Mouse (Mus musculus) cerebellum, adult (tissue): Measurements from ENCODE around the gene Surf4.

Experiments
- ATAC-seq: cut with Nextera tagmentation; 2 replicates; pipeline ENCODE4 v1.9.2; 2017; ENCODE audit warnings: mild to moderate bottlenecking, moderate library complexity, mixed read lengths; ENCODE audit not compliant: insufficient number of reproducible peaks, low FRiP score, low TSS enrichment

Gene Surf4

DNA sequence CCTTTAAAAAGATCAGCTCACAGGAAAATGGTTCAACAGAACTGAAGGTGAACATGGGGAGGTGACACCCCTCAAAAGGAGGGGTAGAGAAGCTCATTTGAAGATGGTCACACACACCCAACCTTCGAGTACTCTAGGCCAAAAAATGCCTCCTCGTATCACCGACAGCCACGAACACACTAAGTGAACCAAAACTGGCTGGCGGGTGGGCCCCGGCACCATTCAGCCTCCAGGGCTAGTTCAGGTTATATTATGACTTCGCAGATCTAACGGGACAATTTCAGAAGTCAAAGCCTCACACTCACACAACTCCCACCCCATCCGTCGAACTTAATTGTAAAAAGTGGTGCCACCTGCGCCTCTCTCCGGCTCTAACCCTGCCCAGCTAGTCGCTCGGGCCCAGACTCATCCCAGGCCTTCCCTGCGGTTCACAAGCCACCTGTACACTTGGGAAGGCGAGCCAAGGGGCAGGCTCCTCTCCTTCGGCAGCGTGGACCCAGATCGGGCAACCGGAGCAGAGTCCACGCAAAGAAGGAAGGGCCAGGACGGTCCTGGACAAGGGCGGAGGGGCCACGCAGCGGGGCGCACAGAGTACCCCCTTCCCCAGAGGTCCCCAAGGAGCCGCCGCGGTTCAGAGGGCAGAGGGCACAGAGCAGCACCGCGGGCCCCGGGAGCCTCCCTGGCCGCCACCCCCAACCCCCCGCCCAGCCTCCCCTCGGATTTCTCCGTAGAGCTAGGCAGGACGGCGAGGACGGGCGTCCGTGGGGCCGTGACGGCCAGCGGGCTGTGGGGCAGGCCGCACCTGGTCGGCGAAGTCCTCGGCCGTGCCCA is 1.0 kb downstream of the Surf4 start:
- ATAC-seq, result peak; percentile 9

DNA sequence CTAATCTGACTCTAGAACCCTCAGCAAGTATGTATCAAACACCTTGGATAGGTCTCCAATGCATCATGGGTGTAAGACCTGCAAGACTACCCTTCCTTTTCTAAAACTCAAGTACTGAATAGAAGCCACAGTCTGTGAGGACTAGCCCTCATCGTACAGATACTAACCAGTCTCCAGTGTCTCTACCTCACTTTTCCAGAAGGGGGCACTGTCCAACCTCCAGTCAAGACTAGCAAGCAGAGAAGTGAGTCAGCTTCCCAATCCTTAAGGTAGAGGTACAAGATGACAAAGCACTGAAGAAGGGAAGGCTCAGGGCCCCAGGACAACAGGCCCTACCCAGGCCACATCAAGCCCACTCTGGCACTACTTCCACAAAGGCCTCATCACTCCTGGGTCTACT is 3.3 kb downstream of the Surf4 start:
- ATAC-seq, result no peak

DNA sequence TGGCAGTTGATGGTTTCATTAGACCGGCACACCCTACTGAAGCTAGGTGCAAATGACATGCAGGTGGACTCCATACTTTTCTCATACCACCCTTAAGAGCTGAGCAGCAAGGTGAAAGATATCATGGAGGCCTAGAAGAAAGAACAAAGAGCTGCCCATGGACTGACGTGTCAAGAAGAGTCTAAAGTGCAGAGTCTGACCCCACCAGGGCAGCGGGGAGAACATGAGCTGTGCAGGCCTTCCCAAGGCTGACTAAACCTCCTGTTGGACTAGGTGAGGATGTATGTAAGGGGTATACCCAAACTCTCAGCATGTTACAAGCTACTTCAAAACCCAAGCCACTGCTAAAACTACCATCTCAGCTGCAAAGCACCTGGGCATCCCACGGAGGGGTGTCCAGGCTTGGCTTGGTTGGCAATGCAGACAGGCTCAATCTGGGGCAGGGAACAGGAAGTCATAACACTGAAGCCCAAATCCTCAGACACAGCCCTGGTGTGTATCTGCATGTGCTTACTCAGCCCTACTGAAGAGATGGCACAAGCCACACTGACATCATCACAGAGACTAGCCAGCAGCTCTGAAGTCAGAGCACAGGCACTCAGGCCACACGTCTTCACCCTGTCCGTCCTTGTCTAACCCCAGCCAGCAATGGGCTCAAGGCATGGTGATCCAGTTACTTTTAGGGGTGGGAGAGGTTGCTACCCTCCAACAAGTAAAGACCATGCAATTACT is 5.8 kb downstream of the Surf4 start:
- ATAC-seq, result no peak

DNA sequence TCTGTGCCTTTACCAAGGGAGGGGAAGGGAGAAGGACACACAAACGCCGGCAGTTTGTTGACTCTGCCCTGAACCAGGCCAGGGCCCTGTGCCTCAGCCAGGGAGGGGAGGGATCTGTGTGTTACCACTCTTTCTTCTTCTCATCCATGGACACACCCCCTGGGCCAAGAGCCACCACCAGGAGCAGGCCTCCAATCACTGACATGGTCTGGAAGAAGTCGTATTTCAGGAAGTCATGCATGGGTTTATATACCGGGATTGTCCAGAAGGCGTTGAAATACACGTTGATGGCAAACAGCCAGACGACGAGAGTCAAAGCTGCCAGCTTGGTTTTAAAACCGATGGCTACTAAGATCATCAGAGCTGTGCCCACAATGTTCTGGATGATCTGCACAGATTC is 11.9 kb downstream of the Surf4 start:
- no peak for ATAC-seq

DNA sequence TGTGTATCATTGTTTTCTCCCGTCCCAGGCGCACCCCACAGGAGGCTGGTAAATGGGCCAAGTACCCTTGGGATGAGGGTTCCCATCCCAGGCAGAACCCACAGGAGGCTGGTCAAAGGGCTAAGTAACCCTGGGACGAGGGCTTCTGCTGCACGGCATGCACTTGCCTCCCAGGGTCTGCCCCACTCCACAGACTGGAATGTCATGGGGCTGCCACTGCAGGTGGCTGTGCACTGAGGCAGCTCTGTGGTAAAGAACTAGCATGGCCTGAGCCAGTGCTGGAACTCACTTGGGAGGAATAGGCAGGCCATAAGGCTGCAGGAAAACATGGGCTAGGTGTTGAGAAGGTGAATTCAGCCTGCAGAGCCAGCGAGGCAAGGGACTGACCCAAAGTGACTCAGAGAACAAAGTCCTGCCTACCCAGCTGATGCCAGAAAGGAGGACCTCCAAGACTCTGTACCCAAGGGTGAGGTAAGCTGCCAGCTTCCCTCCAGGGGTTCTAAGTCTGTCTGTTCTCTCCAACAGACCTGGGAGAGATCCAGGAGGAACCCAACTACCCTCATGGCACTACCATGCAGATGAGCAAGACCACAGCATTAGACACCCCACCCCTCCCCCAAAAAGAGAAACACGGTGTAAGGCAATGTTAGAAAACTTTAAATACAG is 13.4 kb downstream of the Surf4 start:
- ATAC-seq, result no peak

DNA sequence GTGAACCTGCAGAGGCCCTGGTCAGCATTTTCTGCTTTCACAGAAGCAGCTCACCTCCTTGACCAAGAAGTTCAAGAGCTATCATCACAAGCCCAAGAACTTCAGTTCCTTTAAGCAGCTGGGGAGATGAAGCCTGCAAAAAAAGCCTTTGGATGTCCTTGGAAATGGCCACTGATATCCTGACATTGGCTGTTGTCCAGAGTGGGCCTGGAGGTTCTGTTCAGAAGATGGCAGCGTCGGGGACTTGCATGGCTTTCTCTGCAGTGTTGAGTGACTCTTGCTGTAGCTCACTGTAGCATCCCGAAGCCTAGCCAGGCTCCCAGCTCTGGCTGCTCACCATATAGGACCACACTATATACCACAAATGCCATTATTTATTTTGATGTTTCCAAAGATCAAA is 14.0 kb downstream of the Surf4 start:
- ATAC-seq, result no peak

DNA sequence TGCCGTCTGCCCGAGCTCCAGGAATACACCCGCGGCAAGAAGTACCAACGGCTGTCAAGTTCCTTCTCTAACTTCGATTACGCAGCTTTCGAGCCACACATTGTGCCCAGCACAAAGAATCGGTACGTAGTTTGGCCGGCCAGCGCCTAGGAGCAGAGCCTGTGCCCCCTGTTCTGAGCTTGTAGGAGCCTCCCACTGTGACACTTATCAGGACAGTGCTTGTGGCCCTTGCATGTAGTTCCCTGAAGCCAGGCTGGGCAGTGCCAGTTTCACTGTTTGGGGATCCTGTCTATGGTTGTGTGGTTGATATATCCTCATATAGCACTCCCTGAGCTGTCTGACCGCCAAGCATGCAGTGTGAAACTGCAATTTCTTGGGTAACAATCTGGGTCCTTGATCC is 17.0 kb downstream of the Surf4 start:
- no peak for ATAC-seq

DNA sequence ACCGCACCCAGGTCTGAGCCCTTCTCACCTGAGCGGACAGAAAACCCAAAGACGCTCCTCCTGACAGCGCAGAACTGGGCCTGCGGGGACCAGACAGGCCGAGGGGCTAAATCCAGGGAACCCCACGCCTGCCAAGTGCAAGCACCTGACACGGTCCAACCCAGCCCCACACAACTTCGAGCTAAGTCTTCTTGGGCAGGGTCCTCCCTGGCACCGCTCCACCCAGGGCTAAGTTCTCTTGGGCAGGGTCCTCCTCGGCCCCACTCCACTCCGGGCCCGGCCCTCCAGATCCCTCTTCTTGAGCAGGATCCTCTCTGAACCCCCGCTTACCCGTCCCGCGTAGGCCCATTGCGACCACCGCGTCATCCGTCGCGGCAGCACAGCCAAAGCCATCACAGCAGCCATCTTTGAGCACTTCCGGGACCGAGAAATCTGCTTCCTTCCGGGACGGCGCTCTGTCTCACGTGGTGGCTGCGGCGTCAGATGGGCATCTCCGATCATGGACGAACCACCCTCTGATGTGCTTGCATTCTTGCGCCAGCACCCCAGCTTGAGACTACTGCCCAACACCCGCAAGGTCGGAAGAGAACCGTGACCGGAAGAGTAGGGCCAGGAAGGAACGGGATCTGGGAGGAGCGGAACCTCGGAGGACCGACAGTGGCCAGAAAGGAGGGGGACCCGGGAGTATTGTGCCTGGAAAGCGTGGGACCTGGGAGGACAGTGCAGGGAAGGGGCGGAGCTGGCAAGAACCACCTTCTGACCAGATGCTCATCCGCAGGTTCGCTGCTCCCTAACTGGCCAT is 17.6 kb downstream of the Surf4 start, which contains the start of the genes Surf2 and Surf1:
TSS of gene Surf2 (plus strand) at position 441 of the 802 bp plus-strand sequence.
TSS of gene Surf1 (minus strand) at position 604 of the 802 bp plus-strand sequence.
- peak; percentile 80 for ATAC-seq

DNA sequence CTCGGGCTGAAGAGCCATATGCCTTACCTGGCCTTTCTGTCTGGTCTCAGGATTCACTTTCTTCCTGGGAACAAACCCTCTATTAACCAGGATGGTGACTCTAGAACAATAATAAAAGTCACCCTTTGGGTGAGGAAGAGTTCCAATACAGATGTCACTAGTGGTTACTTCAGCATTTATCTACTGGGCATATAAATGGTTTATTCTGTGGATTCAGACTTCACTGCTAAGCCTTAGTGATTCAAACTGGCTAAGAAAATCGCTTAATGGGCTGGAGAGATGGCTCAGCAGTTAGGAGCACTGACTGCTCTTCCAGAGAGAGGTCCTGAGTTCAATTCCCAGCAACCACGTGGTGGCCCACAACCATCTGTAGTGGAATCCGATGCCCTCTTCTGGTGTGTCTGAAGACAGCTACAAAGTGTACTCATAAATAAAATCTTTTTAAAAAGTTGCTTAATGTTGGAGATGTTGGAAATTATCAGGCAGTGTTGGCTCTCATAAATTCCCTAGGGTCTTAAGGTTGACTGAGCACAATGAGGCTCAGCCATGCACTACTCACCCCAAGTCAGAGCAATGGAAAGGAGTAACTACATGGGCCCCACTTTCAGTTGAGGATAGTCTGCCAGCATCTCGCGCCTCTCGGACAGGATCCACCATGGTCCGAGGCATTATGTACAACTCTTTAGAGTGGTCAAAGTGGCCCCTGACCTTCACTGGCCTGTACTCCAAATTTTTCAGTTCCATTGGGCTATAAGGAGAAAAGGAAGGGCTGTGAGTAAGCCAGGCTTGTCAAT is 19.4 kb downstream of the Surf4 start:
- ATAC-seq, result no peak

DNA sequence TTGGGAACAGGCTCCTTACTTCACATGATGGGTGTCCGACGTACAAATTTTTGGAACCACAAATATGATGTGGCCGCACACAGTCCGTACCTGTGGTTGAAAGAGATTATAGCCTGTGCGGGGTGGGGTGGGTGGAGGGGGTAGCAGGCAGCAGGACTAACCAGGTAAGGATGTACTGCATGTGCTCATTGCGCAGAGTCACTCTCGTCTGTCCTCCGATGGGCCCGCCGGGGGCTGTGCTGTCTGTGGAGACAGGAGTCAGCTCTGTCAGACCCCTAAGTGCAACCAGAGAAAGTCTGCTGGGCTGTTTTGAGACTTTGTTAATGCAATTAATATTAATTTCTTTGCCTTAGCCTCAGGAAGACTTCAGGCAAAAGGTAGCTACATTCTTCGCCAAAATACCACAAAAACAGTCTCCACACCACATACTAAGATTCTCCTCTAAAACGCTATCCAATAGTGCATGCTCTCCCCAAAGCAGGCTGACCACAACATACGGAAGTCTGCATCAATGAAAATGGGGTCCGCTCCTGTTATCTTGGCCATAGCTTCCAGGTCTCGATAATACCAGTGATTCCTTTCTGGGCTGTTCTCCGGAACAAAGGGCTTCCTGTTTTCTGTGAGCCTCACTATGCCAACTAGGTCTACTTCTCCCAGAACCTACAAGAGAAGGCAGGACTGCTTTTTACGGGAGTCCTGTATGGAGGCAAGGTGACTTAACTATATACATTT is 20.1 kb downstream of the Surf4 start:
- ATAC-seq, result no peak

DNA sequence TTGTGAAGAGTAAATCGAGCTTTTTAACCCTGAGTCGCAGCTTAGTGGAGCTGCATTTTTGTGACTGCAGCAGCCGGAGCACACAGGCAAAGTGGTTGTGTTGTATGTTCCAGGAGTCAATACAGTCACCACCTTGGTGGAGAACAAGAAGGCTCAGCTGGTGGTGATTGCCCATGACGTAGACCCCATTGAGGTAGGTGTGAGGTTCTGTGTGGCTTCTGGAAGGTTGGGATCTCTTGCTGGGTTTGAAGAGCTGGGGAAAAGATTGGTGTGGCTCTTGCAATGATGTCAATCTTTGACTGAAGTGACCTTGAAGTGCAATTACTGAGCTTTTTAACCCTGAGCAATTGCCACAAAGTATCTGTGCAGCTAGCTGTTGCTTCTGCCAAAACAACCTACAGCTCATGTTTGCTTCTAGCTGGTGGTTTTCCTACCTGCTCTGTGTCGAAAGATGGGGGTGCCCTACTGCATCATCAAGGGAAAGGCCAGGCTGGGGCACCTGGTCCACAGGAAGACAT is 21.4 kb downstream of the Surf4 start:
- ATAC-seq, result no peak

DNA sequence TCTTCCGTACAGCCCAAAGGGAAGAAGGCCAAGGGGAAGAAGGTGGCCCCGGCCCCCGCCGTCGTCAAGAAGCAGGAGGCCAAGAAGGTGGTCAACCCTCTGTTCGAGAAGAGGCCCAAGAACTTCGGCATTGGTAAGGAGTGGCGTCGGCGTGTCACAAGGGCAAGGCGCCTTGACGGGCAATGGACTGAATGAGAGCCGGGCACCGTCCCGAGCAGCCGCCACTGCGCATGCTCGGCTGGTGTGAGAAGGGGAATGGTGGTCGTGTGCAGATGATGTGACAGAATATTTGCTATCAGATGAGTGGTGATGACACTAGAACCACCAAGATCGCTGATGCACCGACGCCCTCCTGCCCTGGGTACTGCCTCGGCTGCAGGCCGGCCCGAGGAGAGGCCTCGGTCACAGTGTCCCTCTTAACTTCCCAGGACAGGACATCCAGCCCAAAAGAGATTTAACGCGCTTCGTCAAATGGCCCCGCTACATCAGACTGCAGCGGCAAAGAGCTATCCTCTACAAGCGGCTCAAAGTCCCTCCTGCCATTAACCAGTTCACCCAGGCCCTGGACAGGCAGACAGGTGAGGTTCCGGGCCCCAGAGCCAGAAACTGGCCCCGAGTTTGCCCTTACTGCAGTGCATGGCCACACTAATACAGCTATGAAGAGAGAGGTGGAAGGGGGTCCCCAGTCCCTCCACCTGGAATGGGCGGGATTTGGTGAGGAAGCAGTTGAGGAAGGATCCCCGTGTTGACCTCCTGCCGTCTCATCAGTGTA is 22.5 kb downstream of the Surf4 start:
- peak; percentile 16; the same call in 1 of the 2 replicates for ATAC-seq

DNA sequence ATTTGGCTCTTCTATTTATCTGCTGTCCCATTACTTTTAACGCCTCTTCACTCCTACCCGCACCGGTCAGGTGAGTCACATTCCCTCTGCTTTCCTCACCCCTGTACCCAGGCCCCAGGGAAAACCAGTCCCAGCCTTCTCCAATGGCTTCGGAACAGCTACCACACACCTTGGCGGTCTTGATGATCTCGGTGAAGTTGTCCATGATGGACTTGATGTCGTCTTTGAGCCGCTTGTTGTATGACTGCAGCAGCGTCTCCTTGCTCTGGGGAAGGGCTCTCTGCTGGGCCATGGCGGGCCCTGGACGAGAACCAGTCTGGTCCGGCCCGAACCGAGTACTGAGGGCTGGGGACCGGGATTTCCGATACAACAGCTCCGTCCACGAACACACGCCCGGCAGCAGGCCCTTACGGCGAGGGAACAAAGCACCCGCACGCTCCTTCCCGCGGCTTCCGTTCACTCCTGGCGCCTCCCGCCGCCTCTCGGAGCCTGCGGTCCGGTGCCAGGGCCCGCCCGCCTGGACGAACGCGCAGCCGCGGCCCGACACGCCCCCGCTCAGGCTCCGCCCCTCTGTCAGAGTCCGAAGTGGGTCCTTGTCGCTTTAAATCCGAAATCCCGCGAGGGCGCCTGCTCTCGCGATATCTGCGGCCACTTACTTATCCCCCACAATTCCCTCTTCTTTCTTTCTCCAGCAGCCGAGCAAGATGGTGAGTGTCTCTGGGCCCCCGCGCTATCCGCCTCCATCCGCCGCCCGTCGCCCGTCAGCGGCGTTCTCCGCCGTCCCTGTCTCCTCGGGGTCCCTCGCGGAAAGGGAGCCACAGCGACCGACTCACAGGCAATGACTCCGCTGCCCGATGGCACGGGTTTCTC is 23.4 kb downstream of the Surf4 start, which contains the start of the genes Med22 and Rpl7a:
TSS of gene Med22 (minus strand) at position 554 of the 870 bp plus-strand sequence.
TSS of gene Rpl7a (plus strand) at position 641 of the 870 bp plus-strand sequence.
- ATAC-seq, result peak; percentile 85

DNA sequence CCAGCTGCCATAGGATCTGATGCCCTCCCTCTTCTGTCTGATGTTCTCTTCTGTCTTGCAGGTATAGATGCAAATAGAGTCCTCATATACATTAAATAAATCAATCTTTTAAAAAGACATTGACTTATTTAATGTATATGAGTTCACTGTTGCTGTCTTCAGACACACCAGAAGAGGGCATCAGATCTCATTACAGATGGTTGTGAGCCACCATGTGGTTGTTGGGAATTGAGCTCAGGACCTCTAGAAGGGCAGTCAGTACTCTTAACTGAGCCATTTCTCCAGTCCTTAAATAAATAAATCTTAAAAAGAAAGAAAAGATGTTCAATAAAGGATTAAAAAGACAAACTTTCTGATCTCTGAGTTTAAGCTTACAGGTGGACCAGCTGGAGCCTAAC is 24.3 kb downstream of the Surf4 start:
- no peak for ATAC-seq

DNA sequence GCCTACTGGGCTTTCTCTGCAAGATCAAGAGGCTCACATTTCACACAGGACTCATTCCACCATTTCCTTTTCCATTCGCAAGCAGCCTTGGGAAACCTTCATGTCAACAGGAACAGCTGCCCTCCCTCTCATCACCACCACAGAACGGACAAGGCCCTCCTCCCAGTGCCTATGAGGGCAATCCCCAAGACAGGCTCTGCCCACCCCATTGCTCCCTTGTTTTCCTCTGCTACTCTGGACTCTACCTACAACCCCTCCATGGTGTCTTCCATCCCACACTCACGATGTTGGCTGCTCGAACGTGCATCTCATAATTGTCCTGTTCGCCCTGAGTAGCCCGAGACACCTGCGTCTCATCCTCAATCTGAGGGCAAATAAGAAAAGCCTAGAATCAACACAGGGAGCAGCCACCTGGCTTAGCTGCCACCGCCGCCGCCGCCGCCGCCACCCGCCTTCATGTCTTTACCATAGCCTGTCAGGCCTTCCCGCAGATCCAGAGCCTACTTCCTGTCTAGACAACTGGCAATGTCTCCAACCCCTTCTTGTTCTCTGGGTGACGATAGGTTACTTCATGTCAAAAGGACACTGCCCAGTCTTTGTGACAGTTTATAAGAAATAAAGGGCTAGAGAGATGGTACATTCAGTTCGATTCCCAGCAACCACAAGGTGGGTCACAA is 24.9 kb downstream of the Surf4 start:
- no peak for ATAC-seq

DNA sequence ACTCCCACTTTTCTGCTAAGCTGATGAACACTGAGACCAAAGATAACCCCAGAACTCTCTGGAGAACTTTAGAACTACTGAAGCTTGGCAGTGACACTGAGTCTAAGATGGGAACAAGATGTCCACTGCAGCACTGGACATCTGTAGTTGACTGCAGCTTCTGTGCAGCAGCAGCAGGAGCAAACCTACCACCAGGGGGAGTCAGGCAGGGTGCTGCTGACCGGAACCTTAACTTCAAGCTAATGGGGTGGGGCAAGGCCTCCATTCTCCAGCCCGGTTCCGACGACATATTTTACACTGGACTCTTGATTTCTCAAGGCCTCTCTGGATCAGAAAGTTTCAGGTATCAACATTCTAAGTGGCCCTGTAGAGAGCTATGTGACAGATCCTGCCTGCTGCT is 26.6 kb downstream of the Surf4 start:
- no peak for ATAC-seq
